Mouse (Mus musculus) kidney, adult 11 months (tissue): ENCODE measurements around the gene Jmy.

Source experiments
- DNase-seq: peaks from one replicate; pipeline ENCODE4 v3.0.0; 2022

The Jmy gene

GRCm38 (mm10) chr13:93453275-93453674, 46.3 kb downstream of the Jmy start:
- no peak for DNase-seq

- DNase-seq, result no peak
These were observed 59.4 kb downstream of the Jmy start for GRCm38 (mm10) chr13:93440167-93440566.

GRCm38 (mm10) chr13:93429205-93429604, 70.4 kb downstream of the Jmy start:
- no peak for DNase-seq

- peak; percentile 21 for DNase-seq
These were observed 71.4 kb downstream of the Jmy start for GRCm38 (mm10) chr13:93427920-93428876.

- DNase-seq, result no peak
These were observed 76.4 kb downstream of the Jmy start for GRCm38 (mm10) chr13:93423224-93423623.

GRCm38 (mm10) chr13:93419779-93420178, 79.8 kb downstream of the Jmy start:
- no peak for DNase-seq

GRCm38 (mm10) chr13:93418292-93418691, 81.3 kb downstream of the Jmy start:
- no peak for DNase-seq

- no peak for DNase-seq
These were observed 84.6 kb downstream of the Jmy start for GRCm38 (mm10) chr13:93415055-93415454.

- DNase-seq, result no peak
These were observed 89.3 kb downstream of the Jmy start for GRCm38 (mm10) chr13:93410343-93410742.

GRCm38 (mm10) chr13:93406855-93407254, 92.8 kb downstream of the Jmy start:
- no peak for DNase-seq

- no peak for DNase-seq
These were observed 97.7 kb downstream of the Jmy start for GRCm38 (mm10) chr13:93401947-93402346.

- DNase-seq, result no peak
These were observed 99.8 kb downstream of the Jmy start for GRCm38 (mm10) chr13:93399710-93400216.

GRCm38 (mm10) chr13:93389242-93389625, 110.4 kb downstream of the Jmy start:
- no peak for DNase-seq

GRCm38 (mm10) chr13:93388594-93389241, 110.9 kb downstream of the Jmy start:
- no peak for DNase-seq

GRCm38 (mm10) chr13:93387440-93387839, 112.2 kb downstream of the Jmy start:
- DNase-seq, result no peak

GRCm38 (mm10) chr13:93385147-93385546, 114.5 kb downstream of the Jmy start:
- no peak for DNase-seq

- no peak for DNase-seq
These were observed 115.1 kb downstream of the Jmy start for GRCm38 (mm10) chr13:93384481-93384880.

GRCm38 (mm10) chr13:93383620-93384019, 116.0 kb downstream of the Jmy start:
- no peak for DNase-seq

- DNase-seq, result no peak
These were observed 116.5 kb downstream of the Jmy start for GRCm38 (mm10) chr13:93383092-93383491.

GRCm38 (mm10) chr13:93381301-93381700, 118.3 kb downstream of the Jmy start:
- DNase-seq, result no peak

GRCm38 (mm10) chr13:93380399-93381063, 119.1 kb downstream of the Jmy start:
- DNase-seq, result no peak
